Mouse (Mus musculus): ENCODE results near the gene Pdk1.

Pdk1 gene

DNA sequence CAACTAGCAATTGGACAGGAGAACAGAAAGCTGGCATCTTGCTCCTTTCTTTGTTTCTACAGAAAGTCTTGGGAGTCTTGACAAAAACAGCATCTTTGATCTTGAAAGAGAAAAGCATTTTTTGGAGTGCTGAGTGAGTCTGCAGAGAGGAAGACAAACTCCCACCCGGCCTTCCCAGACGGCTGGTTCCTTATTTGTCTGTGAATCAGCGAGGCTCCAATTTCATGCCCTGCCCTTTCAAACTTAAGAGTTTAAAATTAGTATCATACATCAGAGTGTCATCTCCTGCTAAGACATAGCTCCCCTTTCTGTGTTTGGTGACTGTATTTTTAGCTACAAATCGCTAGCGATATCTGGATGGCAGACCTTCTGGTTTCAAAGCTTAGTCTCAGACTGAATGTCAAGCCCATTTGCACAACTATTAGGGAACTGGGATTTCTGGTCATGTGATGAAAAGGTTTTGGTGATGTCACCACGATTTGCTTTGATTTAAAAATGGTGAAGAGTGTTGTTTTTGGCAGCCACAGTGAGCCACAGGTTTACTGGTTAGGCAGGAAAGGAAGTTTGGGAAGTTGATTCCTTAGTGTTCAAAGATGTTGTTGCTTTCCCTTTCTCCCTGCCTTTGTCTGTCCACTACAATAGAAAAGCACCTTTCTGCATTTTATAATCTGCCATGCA, 65.8 kb downstream of the Pdk1 start:
- peak in 1 of 2 experiments; percentile 32 for DNase-seq (ENCODE audit: low spot score in 2 of 2)

DNA sequence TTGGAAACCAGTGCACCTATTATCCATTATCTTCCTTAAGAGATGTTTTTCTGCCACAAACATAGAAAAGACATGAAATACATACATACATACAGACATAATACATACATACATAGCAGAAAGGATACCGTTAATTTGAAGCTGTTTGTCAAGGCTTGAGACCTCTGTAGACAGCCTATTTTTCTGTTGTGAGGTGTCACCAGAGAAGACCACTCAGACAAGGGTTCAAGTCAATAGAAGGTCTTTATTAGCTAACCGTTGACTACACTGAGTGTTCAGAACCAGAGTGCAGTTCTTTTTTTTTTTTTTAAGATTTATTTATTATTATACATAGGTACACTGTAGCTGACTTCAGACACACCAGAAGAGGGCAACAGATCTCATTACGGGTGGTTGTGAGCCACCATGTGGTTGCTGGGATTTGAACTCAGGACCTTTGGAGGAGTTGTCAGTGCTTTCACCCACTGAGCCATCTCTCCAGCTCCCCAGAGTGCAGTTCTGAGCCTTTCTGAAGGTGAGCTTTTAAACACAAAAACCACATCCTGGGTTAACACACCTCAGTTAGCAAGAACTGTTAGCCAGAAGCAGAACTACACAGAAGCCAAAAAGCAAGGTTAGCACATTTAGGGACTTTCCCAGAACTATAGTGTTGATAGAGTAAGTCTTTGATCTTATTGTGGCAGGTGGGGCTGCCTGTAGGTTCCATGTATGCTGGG, 68.1 kb downstream of the Pdk1 start:
- no peak for DNase-seq (ENCODE audit: low spot score in 2 of 2)

DNA sequence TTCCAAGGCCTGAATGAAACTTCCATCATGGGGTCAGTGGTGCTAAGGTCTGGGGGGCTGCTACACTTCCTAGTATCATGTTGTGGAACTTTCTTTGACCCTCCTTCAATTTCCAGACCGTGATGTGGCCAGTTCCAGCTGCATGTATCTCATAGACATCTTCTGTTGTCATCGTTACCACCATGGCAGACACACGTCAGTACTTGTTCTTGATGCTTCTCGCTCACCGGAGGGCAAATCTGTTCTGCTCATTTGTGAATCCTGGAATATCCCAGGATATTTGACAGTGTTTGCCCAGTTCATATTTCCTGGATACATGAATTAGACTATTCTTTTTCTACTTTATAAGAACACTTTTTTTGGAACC, 68.7 kb downstream of the Pdk1 start:
- no peak for DNase-seq (ENCODE audit: low spot score in 2 of 2)

DNA sequence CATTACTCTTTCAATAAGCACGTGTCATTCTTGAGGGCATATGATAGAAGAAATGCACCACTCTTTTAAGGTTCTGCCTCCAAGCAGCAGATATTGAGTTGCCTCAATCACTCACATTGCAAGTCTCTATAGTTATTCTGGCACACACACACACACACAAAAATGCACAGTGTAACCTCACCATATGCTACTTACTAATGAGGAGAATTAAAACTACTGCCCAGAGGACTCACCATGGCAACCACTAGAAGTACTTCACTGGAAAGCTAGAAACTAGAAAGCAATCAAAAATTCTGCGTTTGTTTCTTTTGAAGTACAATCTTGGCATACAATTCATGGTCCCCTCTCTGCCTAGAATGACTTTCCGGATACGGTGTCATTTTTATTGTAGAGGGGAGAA, 78.2 kb downstream of the Pdk1 start:
- no peak for DNase-seq (ENCODE audit: low spot score in 2 of 2)
